Mouse (Mus musculus) myocyte (in vitro differentiated cells): ENCODE measurements at regions not wholly inside any gene's neighbourhood (a gene's known extent, or its start where the extent isn't known, plus 50 kb on each side); places are given as distances from the start of the nearest gene placed in this dataset.
A peak's percentile ranks its signal among the peaks of the same experiment; 100 is the strongest.

ENCODE experiments used
- CEBPB ChIP-seq: IDR thresholded peaks from 2 replicates; pipeline ENCODE4 v1.6.1; 2011; ENCODE audit warnings: mild to moderate bottlenecking, moderate library complexity; ENCODE audit not compliant: poor library complexity, insufficient read depth, severe bottlenecking
- E2F4 ChIP-seq: IDR thresholded peaks from one replicate; pipeline ENCODE4 v1.6.1; 2011; ENCODE audit warnings: mild to moderate bottlenecking, control low read depth, moderate library complexity; ENCODE audit not compliant: insufficient read depth
- MAX ChIP-seq: IDR thresholded peaks from one replicate; pipeline ENCODE4 v1.6.1; 2011; ENCODE audit warnings: low read depth, mild to moderate bottlenecking, control low read depth
- MYOD1 ChIP-seq, 3 experiments: IDR thresholded peaks; one replicate each; pipeline ENCODE4 v1.6.1; 2011; ENCODE audit warnings: control low read depth in 2 of 3, low read depth in 2 of 3, mild to moderate bottlenecking in 2 of 3, moderate library complexity in 1 of 3; ENCODE audit not compliant: insufficient read length in 2 of 3, control insufficient read depth in 1 of 3
- MYOG ChIP-seq, 3 experiments: IDR thresholded peaks; one replicate each; pipeline ENCODE4 v1.6.1; 2011; ENCODE audit warnings: control low read depth in 2 of 3, low read depth in 2 of 3, mild to moderate bottlenecking in 2 of 3; ENCODE audit not compliant: insufficient read length in 2 of 3, control insufficient read depth in 1 of 3, insufficient read depth in 1 of 3
- POLR2A ChIP-seq: IDR thresholded peaks from one replicate; pipeline ENCODE4 v1.6.1; 2011; ENCODE audit warnings: low read depth, mild to moderate bottlenecking, control low read depth, moderate library complexity; ENCODE audit not compliant: insufficient read length
- POLR2AphosphoS2 ChIP-seq: IDR thresholded peaks from one replicate; pipeline ENCODE4 v1.6.1; 2011; ENCODE audit warnings: low read depth, control low read depth; ENCODE audit not compliant: insufficient read length
- TCF12 ChIP-seq: IDR thresholded peaks from one replicate; pipeline ENCODE4 v1.6.1; 2011; ENCODE audit warnings: mild to moderate bottlenecking, control low read depth; ENCODE audit not compliant: poor library complexity, insufficient read depth, severe bottlenecking
- USF1 ChIP-seq: IDR thresholded peaks from one replicate; pipeline ENCODE4 v1.6.1; 2011; ENCODE audit warnings: low read depth, mild to moderate bottlenecking, control low read depth, moderate library complexity

DNA sequence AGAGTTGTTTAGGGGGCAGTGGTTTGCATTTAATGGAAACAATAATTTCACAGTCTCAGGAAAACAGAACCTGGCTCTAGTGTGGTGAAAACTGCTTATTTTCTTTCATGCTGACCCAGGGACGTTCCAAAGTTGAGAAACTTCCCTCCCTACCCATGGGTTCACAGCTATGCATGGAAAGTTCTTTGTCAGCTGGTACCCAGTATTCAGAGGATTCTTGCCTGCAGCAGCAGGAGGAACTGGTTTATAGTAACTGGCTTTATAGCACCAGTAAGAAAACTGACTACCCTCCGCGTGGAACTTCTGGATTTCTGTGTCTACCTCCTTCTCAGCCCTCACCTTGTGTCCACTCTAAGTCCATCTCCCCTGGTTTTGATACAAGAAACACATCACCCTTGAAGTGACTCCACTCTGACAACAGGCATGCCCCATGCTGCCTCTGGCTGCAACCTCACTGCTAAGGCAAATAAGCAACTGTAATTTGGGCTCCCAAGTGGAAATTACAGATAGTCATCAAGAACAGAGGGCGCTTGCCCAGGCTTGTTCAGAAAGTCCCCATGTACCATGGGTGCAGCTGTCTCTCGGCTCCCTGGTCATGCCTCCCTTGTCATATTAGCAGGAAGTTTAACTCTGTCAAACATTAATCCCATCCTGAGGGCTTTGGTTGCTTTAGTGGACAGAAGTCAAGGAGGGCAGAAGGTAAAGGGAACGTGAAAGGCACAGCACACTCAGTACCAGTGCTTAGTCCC is 60.6 kb upstream of the Itm2b start:
- TF ChIP-seq TCF12 (no peak), E2F4 (no peak), POLR2A (no peak), USF1 (no peak), MAX (no peak), MYOD1 (IDR thresholded peaks at IDR 0.05; ENCODE audit: control insufficient read depth in 1 of 3, insufficient read length in 2 of 3, low read depth in 2 of 3) (peak in 2 of 3 experiments; percentile 24 to 62), CEBPB (no peak), POLR2AphosphoS2 (no peak), MYOG (IDR thresholded peaks at IDR 0.05; ENCODE audit: control insufficient read depth in 1 of 3, insufficient read depth in 1 of 3, insufficient read length in 2 of 3, low read depth in 2 of 3) (peak in 1 of 3 experiments; percentile 45)
